Mouse (Mus musculus) heart, embryonic 16.5 days (tissue): ENCODE results near the gene Rnd1. TPM values are rescaled to one million over a fixed set of nuclear protein-coding genes. Genes with fewer than 3 reads are reported as not detected.
A peak's percentile ranks its signal among the peaks of the same experiment; 100 is the strongest.

ENCODE experiments used
- ATAC-seq: fragments of 200-750 bp; cut with Nextera tagmentation; replicated peaks from 2 replicates; pipeline ENCODE4 v1.8.0; 2017; ENCODE audit warnings: moderate number of reproducible peaks; ENCODE audit not compliant: insufficient read depth, low FRiP score; ENCODE audit errors: extremely low read depth
- H3K27ac ChIP-seq: fragments of 300-500 bp; sonication (generic); 2 replicates; pipeline ENCODE4 v1.5.1; 2014; ENCODE audit warnings: mild to moderate bottlenecking, low read length, control low read depth, moderate library complexity
- H3K27me3 ChIP-seq: fragments of 300-500 bp; sonication (generic); 2 replicates; pipeline ENCODE4 v1.6.1; 2014; ENCODE audit warnings: low read length, mixed read lengths; ENCODE audit not compliant: control insufficient read depth, insufficient read depth
- H3K36me3 ChIP-seq: fragments of 300-500 bp; sonication (generic); 2 replicates; pipeline ENCODE4 v1.6.1; 2014; ENCODE audit not compliant: control insufficient read depth, insufficient read depth
- H3K4me1 ChIP-seq: fragments of 300-500 bp; sonication (generic); 2 replicates; pipeline ENCODE4 v1.6.1; 2014; ENCODE audit warnings: low read length, mixed read lengths; ENCODE audit not compliant: control insufficient read depth, insufficient read depth
- H3K4me2 ChIP-seq: fragments of 300-500 bp; sonication (generic); 2 replicates; pipeline ENCODE4 v1.6.1; 2014; ENCODE audit warnings: low read depth, mild to moderate bottlenecking, control low read depth, low read length
- H3K4me3 ChIP-seq: fragments of 300-500 bp; sonication (generic); 2 replicates; pipeline ENCODE4 v1.5.1; 2014; ENCODE audit warnings: mild to moderate bottlenecking, control low read depth, low read length
- H3K9ac ChIP-seq: fragments of 300-500 bp; sonication (generic); 2 replicates; pipeline ENCODE4 v1.6.1; 2014; ENCODE audit warnings: low read length, control low read depth
- H3K9me3 ChIP-seq: fragments of 300-500 bp; sonication (generic); replicated peaks from 2 replicates; pipeline ENCODE4 v1.6.1; 2016; ENCODE audit warnings: low read length; ENCODE audit not compliant: control insufficient read depth
- WGBS: fragments of 180-500 bp; shearing (Covaris S2); extraction: QIAGEN DNeasy Blood & Tissue Kit; methylation state at CpG from one replicate; pipeline ENCODE4 v1.1.7; 2014; 5-methylcytosine and 5-hydroxymethylcytosine counted together
- polyA plus RNA-seq: library from polyadenylated mRNA; unstranded; fragments of >200 nt; fragmentation: Nextera tagmentation; extraction: Ambion mirVana; gene quantifications from 2 replicates; pipeline ENCODE4 v1.2.1, GENCODE M21; 2015

Rnd1 gene
- polyA plus RNA-seq, 1 experiment from 2014 or later = 1.7 TPM

DNA sequence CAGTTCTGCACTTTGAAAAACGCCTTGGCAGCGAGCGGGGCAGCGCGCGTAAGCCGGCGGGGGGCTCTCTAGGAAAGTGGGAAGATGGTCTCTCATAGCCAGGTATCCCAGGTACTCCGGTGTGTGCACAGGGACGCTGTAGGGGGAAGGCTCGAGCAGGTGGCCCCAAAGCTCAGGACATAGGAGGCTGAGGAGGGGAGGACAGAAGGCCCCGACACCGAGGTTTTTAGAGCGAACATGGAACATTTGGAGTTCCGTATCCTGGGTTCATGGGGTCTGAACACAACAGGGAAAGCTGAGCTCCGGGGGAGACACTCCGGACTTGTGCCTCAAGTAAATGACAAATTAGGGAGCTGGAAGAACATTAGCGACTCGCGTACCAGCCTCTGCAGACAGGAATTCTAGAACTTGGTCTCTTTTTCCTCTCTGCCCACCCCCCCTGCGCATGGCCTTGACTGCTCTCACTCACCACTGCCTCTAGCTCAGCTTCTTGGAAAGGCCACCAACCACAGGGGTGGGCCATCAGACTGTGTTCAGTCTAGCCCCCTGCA lies 41.9 kb downstream of the Rnd1 start:
- no peak overlapping the region for H3K27ac ChIP-seq
- H3K4me1 ChIP-seq = peaks cover 37% of the 10 kb centered on the region
- H3K27me3 ChIP-seq = peaks cover 41% of the 10 kb centered on the region
- no peak for ATAC-seq
- peak overlapping the region; percentile 76 for H3K4me3 ChIP-seq
- H3K4me2 ChIP-seq = peak overlapping the region; percentile 99
- peak overlapping the region; percentile 72 for H3K9ac ChIP-seq
- H3K36me3 ChIP-seq = no peaks in the 10 kb centered on the region
- WGBS = 6% methylated on average over 21 of the region's 21 CpGs
- H3K9me3 ChIP-seq = no peaks in the 10 kb centered on the region

DNA sequence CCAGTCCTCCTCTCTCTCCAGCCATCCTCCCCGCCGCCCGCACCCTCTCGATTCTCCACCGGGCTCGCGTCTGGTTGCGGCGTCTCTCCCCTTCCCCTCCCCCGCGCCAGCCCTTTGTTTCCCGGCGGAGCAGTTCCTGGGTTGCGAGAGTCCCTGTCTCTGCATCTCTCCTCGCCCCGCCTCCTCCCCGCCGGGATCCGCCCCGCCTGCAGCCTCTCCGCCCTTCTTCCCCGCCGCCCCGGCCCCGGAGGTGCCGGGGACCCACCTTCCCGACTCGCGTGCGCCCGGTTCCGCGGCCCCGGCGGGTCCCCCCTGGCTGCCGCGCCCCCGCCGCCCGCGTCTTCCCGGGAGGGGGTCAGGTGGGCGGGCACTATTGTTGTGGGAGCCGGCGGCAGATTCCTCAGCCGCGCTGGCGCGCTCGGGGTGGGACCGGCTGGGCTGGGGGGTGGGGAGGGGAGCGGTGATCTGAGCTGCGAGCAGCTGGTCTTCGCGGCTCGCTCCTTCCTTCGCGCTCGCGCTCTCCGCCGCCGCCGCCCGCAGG lies 42.6 kb downstream of the Rnd1 start:
- no peaks in the 10 kb centered on the region for H3K36me3 ChIP-seq
- peak; percentile 61 for ATAC-seq
- H3K4me2 ChIP-seq = peak overlapping the region; percentile 99
- peak overlapping the region; percentile 76 for H3K4me3 ChIP-seq
- peaks cover 37% of the 10 kb centered on the region for H3K4me1 ChIP-seq
- peak overlapping the region; percentile 72 for H3K9ac ChIP-seq
- H3K27ac ChIP-seq = no peak overlapping the region
- H3K9me3 ChIP-seq = no peaks in the 10 kb centered on the region
- peaks cover 43% of the 10 kb centered on the region for H3K27me3 ChIP-seq
- under 1% methylated on average over 55 of the region's 65 CpGs for WGBS

DNA sequence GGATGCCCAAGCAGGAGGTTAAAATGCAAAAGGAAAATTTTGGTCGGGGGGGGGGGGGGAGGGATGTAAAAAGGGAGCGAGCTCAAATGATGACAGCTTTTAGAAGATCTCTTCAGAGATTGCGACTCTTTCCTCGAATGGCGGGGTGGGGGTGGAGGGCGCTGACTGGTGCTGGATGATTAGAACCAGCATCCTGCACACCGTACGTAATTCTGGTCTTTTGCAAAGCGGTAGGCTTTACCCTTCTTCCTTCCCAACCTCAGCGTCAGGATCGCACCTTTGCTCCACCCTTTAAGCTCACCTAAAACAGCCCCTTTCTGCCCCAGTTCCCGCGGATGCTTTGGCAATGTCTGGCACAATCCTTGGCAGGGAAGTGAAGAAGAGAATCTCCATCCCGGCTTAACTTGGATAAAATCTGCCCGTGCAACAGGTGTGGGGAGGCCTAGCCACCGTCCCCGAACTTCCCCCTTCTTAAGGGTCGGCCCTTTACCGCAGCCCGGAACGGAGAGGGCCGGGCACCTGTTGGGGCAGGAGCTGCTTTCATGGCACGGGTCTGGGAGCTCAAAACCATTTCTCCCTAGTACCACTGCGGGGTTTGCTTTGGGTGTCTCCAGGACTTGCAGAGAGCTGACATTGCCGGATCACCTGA lies 43.3 kb downstream of the Rnd1 start:
- H3K36me3 ChIP-seq = no peaks in the 10 kb centered on the region
- peak overlapping the region; percentile 99 for H3K4me2 ChIP-seq
- H3K27me3 ChIP-seq = peaks cover 49% of the 10 kb centered on the region
- WGBS = under 1% methylated on average over 25 of the region's 25 CpGs
- peak overlapping the region; percentile 76 for H3K4me3 ChIP-seq
- H3K9ac ChIP-seq = peak overlapping the region; percentile 72
- ATAC-seq = no peak
- H3K9me3 ChIP-seq = no peaks in the 10 kb centered on the region
- H3K4me1 ChIP-seq = peaks cover 42% of the 10 kb centered on the region
- H3K27ac ChIP-seq = no peak overlapping the region

DNA sequence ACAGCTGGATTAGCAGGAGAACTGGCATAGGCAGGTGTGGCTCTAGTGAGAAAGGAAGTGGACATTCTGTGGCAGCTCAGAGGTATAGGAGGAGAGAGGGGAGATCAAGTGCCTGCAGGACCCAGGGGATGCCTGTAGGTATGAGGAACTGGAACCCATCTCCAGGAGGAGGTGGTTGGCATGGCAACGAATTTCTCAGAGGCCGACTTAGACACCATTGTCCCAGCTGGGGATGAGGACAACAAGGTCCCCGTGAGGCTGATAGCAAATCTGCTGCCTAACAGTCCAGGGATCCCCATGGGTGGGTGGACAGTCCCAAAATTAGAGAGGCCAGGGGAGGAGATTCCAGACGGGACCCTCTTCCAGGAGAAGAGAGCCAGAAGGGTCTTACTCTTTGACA lies 44.3 kb downstream of the Rnd1 start:
- 2% methylated on average over 4 of the region's 4 CpGs for WGBS
- H3K4me2 ChIP-seq = peak overlapping the region; percentile 99
- peaks cover 46% of the 10 kb centered on the region for H3K4me1 ChIP-seq
- peaks cover 52% of the 10 kb centered on the region for H3K27me3 ChIP-seq
- no peak overlapping the region for H3K27ac ChIP-seq
- no peak overlapping the region for H3K9ac ChIP-seq
- peak overlapping the region; percentile 76 for H3K4me3 ChIP-seq
- no peaks in the 10 kb centered on the region for H3K36me3 ChIP-seq
- ATAC-seq = no peak
- no peaks in the 10 kb centered on the region for H3K9me3 ChIP-seq

DNA sequence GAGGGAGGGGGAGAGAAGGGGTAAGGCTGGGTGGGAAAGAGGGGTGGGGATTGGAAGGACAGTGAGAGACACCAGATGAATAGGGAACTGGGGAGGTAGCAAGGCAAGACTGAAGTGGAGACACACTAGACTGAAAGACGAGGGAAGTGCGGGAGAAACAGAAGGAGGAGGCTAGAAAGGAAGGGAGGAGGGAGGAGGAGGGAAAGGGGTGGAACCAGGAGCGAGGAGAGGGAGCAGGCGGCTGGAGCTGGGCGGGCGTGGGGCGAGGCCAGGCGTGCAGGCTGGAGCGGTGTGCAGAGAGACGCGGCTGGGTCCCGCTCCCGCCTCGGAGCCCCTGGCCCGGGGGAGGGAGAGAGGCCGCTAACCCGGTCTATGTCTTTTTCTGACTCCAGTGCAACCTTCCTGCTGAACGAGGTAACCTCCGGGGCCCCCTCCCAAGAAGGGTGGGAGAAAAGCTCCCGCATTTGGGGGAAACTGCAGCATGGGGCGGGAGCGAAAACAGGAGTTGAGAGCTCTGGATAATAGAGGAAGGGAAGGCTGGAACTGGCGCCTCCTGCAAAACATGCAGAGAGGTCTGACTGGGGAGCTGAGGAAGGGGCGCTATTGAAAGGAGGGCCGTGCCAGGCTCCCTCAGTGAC lies 45.0 kb downstream of the Rnd1 start:
- peaks cover 46% of the 10 kb centered on the region for H3K4me1 ChIP-seq
- 0% methylated on average over 23 of the region's 25 CpGs for WGBS
- peak; percentile 66 for ATAC-seq

DNA sequence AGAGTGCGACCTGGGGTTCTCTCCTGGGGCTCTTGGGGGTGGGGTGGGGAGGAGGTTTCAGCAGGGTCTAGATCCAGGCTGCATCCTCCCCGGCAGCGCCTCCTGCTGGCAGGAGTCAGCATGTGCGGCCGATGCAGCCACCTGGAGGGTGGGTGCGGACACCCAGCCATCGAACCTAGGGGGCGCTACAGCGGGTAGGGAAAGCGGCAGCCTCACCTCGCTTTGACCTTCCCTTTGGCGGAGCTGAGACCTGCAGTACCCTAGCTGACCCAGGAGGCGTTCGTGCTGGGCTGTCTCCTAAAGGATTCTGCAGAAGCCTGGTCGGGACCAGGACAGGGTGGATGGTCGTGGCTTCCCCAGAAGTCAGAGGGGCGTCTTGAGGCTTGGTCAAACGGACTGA lies 45.8 kb downstream of the Rnd1 start:
- H3K4me2 ChIP-seq = peak overlapping the region; percentile 75
- 1% methylated on average over 18 of the region's 18 CpGs for WGBS
- H3K27ac ChIP-seq = no peak overlapping the region
- H3K4me3 ChIP-seq = peak overlapping the region; percentile 55
- peak overlapping the region; percentile 62 for H3K9ac ChIP-seq
- peaks cover 52% of the 10 kb centered on the region for H3K27me3 ChIP-seq
- 0 out of 2 replicates have a peak, but pooled peaks have one; percentile 10 for ATAC-seq
- H3K4me1 ChIP-seq = peaks cover 47% of the 10 kb centered on the region
- no peaks in the 10 kb centered on the region for H3K36me3 ChIP-seq
- no peaks in the 10 kb centered on the region for H3K9me3 ChIP-seq

More for the DNA sequence above, 45.0 kb downstream of the Rnd1 start:
- Histone ChIP-seq H3K4me2 (peak overlapping the region; percentile 75), H3K27me3 (peaks cover 55% of the 10 kb centered on the region), H3K36me3 (no peaks in the 10 kb centered on the region), H3K4me3 (peak overlapping the region; percentile 55), H3K9me3 (no peaks in the 10 kb centered on the region), H3K9ac (peak overlapping the region; percentile 62), H3K27ac (0 out of 2 replicates have a peak overlapping the region, but pooled peaks have one; percentile 10)

DNA sequence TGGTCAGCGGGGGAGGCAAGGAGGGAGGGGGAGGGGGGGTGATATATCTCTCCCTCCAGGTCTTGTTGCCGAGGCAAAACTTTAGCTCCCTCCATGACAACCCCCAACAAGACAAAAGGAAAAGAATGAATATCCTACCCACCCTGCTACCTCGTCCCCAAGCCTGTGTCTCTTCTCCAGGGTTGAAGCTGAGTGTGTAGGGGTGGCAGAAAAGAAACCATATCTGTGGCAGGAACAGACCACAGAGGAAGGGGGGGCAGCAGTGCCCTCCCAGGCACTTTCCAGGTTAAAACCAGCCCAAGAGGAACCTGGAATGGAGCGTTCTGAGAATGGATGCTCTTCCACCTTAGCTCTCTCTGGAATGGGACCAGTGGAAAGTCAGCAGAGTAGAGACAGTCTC lies 46.7 kb downstream of the Rnd1 start, which contains the start of gene Cacnb3:
Gene Cacnb3 (plus strand): TSS at position 301 of the 400 bp plus-strand sequence.
- Histone ChIP-seq H3K27me3 (peaks cover 51% of the 10 kb centered on the region), H3K4me1 (peaks cover 49% of the 10 kb centered on the region), H3K9ac (peak within 1 kb of the TSS; percentile 62), H3K4me2 (peak within 1 kb of the TSS; percentile 75), H3K4me3 (peak within 1 kb of the TSS; percentile 55), H3K9me3 (no peaks in the 10 kb centered on the region), H3K27ac (no peak within 1 kb of the TSS), H3K36me3 (no peaks in the 10 kb centered on the region)
- WGBS = 30% methylated on average over 4 of the region's 4 CpGs
- no peak for ATAC-seq

DNA sequence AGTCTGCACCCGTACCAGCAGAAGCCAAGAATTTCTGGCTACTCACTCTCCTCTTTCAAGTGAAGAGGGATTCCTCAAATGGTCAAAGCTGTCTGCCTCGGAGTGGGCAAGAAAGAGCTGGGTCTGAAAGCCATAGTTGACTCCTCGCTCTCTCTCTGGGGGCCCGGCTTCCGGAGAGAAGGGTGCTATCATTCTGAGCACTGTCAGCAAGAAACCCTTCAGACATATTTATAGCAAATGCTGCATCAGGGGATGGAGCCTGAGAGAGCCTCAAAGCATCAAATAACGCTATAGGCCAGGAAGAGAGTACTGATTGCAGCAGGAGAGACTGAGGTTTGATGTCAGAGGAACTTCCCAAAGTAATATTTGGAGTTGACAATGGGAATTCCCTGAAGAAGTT lies 47.8 kb downstream of the Rnd1 start:
- Histone ChIP-seq H3K9ac (0 out of 2 replicates have a peak overlapping the region, but pooled peaks have one; percentile 11), H3K4me3 (no peak overlapping the region), H3K9me3 (no peaks in the 10 kb centered on the region), H3K36me3 (no peaks in the 10 kb centered on the region), H3K4me2 (peak overlapping the region; percentile 49; the same call in 1 of the 2 replicates), H3K27ac (no peak overlapping the region), H3K4me1 (peaks cover 43% of the 10 kb centered on the region), H3K27me3 (peaks cover 46% of the 10 kb centered on the region)
- WGBS = 26% methylated on average over 6 of the region's 6 CpGs
- no peak for ATAC-seq
